Mouse (Mus musculus) stomach, embryonic 16.5 days (tissue): ENCODE results near the gene Rnf146. TPM values are rescaled to one million over a fixed set of nuclear protein-coding genes. Genes with fewer than 3 reads are reported as not detected.

Experiments used
- ATAC-seq: fragments of 200-750 bp; cut with Nextera tagmentation; 2 replicates; pipeline ENCODE4 v1.8.0; 2017; ENCODE audit warnings: moderate number of reproducible peaks, moderate TSS enrichment; ENCODE audit not compliant: insufficient read depth, low FRiP score
- H3K27ac ChIP-seq: fragments of 300-500 bp; sonication (generic); 2 replicates; pipeline ENCODE4 v1.5.1; 2014; ENCODE audit warnings: low read length
- H3K27me3 ChIP-seq: fragments of 300-500 bp; sonication (generic); 2 replicates; pipeline ENCODE4 v1.6.1; 2014; ENCODE audit warnings: low read length, control low read depth, mixed read lengths; ENCODE audit not compliant: control insufficient read depth, insufficient read depth
- H3K36me3 ChIP-seq: fragments of 300-500 bp; sonication (generic); 2 replicates; pipeline ENCODE4 v1.6.1; 2014; ENCODE audit warnings: low read length; ENCODE audit not compliant: control insufficient read depth, insufficient read depth
- H3K4me1 ChIP-seq: fragments of 300-500 bp; sonication (generic); 2 replicates; pipeline ENCODE4 v1.6.1; 2014; ENCODE audit warnings: low read length, control low read depth, mixed read lengths; ENCODE audit not compliant: control insufficient read depth, insufficient read depth
- H3K4me2 ChIP-seq: fragments of 300-500 bp; sonication (generic); 2 replicates; pipeline ENCODE4 v1.6.1; 2014; ENCODE audit warnings: low read depth, low read length, mixed read lengths
- H3K4me3 ChIP-seq: fragments of 300-500 bp; sonication (generic); replicated peaks from 2 replicates; pipeline ENCODE4 v1.5.1; 2014; ENCODE audit warnings: mild to moderate bottlenecking, low read length
- H3K9ac ChIP-seq: fragments of 300-500 bp; sonication (generic); 2 replicates; pipeline ENCODE4 v1.6.1; 2014; ENCODE audit warnings: low read length
- H3K9me3 ChIP-seq: fragments of 300-500 bp; sonication (generic); replicated peaks from 2 replicates; pipeline ENCODE4 v1.6.1; 2016; ENCODE audit warnings: low read length, control low read depth; ENCODE audit not compliant: control insufficient read depth
- WGBS: fragments of 180-500 bp; shearing (Covaris S2); extraction: QIAGEN DNeasy Blood & Tissue Kit; methylation state at CpG from one replicate; pipeline ENCODE4 v1.1.7; 2014; 5-methylcytosine and 5-hydroxymethylcytosine counted together
- polyA plus RNA-seq: library from polyadenylated mRNA; unstranded; fragments of >200 nt; fragmentation: Nextera tagmentation; extraction: Ambion mirVana; gene quantifications from 2 replicates; pipeline ENCODE4 v1.2.1, GENCODE M21; 2015

The Rnf146 gene
- polyA plus RNA-seq, 1 experiment from 2014 or later, result 50.8 TPM

DNA sequence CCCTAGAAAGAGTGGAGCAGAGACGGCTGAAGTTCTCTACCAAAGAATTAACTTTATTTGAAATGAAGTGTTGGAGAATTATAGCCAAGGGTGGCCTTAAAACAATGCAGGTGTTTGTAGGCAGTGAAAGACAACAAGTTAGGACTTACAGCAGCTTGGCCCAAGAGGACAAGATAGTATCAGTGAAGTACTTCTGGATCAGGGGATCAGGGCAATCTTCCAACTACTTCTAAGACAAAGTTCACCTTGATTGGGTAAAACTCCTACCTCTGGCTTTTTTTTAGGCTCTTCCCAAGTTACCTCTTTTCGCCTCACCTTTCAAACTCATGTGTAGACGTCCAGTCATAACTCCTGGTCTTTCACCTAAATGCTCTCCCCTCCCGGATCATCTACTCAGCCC lies 60.0 kb downstream of the Rnf146 start:
- no peaks in the 10 kb centered on the region for H3K36me3 ChIP-seq
- WGBS, result 91% methylated on average over 4 of the region's 4 CpGs
- no peak overlapping the region for H3K27ac ChIP-seq
- ATAC-seq, result no peak
- no peak overlapping the region for H3K4me2 ChIP-seq
- no peaks in the 10 kb centered on the region for H3K27me3 ChIP-seq
- H3K4me3 ChIP-seq, result no peak overlapping the region
- no peaks in the 10 kb centered on the region for H3K9me3 ChIP-seq
- H3K4me1 ChIP-seq, result no peaks in the 10 kb centered on the region
- H3K9ac ChIP-seq, result no peak overlapping the region

Other genes starting within 250 kb of the Rnf146 start
- gene Soga3, start 218.6 kb downstream of the Rnf146 start, polyA plus RNA-seq, result 2.1 and 2.7 TPM in 2 replicates
- gene Gm49353, start 163.5 kb downstream of the Rnf146 start, polyA plus RNA-seq, result 0.52 and 0.56 TPM in 2 replicates
- 3.0 TPM in 2 replicates for gene 9330159F19Rik, start 150.8 kb downstream of the Rnf146 start, polyA plus RNA-seq
- 42.4 and 46.3 TPM in 2 replicates for gene Echdc1, start 49.3 kb downstream of the Rnf146 start, polyA plus RNA-seq
- gene Rspo3, start 173.4 kb upstream of the Rnf146 start, polyA plus RNA-seq, result 9.8 and 12.0 TPM in 2 replicates